Comparison of ENCODE assay signal across 21 mouse cellular contexts in the genomic region with DNA sequence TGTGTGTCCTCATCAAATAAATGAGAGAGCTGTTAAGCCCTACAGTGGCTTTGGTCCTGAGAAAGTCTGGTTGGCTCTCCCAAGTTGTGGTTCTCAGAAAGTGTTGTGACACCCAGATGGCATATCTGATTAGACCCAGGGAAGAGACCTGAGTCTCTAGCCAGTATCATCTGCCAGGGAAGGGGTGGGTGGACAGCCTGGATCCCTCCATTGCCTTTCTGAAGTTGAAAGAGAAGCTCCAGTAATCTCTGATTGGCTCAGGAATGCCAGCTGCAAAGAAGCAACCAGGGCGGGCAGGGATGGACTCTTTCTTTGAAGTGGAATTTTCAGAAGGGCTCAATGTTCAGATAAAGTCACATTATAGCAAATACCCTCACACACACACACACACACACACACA.
A peak's percentile ranks its signal among the peaks of the same experiment; 100 is the strongest.
DNase-seq lines count a peak whose midpoint lies in the region; ATAC-seq lines count a peak whose summit lies in the region.
"Had no signal": no experiment of that assay in that cellular context is flagged by ENCODE, and none has a peak within 500 bp of the region (broad histone marks: within the 10 kb centered on the region; RNA-seq: fewer than 3 reads in every experiment).

No protein-coding gene starts in this region.

- H3K4me2 ChIP-seq in forebrain, embryonic 11.5 days (ENCODE audit: low read depth, low read length, severe bottlenecking): no peak overlapping the region
- H3K4me2 ChIP-seq in forebrain, embryonic 15.5 days (replicated peaks): no peak overlapping the region
- H3K4me2 ChIP-seq in heart, embryonic 13.5 days: peak overlapping the region; percentile 33
- no peak overlapping the region for H3K4me2 ChIP-seq in midbrain, embryonic 11.5 days
- H3K4me2 ChIP-seq: limb, embryonic 13.5 days; liver, embryonic 13.5 days; stomach, embryonic 15.5 days had no signal

- H3K27me3 ChIP-seq in forebrain, embryonic 11.5 days (ENCODE audit: control insufficient read depth, insufficient read depth, low read length): no peaks in the 10 kb centered on the region
- H3K27me3 ChIP-seq in forebrain, embryonic 15.5 days: no peaks in the 10 kb centered on the region
- no peaks in the 10 kb centered on the region for H3K27me3 ChIP-seq in heart, embryonic 13.5 days (replicated peaks)
- H3K27me3 ChIP-seq in midbrain, embryonic 10.5 days (ENCODE audit: low read depth, poor library complexity, severe bottlenecking): peaks cover 18% of the 10 kb centered on the region; the same call in 1 of the 2 replicates
- H3K27me3 ChIP-seq in midbrain, embryonic 11.5 days (ENCODE audit: control insufficient read depth, insufficient read depth, low read length): no peaks in the 10 kb centered on the region
- H3K27me3 ChIP-seq: liver, embryonic 13.5 days; Patski; stomach, embryonic 15.5 days had no signal

- WGBS in forebrain, embryonic 11.5 days: 46% methylated on average over 1 of the region's 1 CpGs
- whole genome bisulfite sequencing in forebrain, embryonic 15.5 days: 50% methylated on average over 1 of the region's 1 CpGs
- 21% methylated on average over 1 of the region's 1 CpGs for WGBS in heart, embryonic 13.5 days
- 40% methylated on average over 1 of the region's 1 CpGs for WGBS in midbrain, embryonic 10.5 days
- 43% methylated on average over 1 of the region's 1 CpGs for WGBS in midbrain, embryonic 11.5 days

- no peak overlapping the region for H3K27ac ChIP-seq in forebrain, embryonic 11.5 days (ENCODE audit: low read depth, low read length)
- no peak overlapping the region for H3K27ac ChIP-seq in forebrain, embryonic 15.5 days (replicated peaks)
- H3K27ac ChIP-seq in heart, embryonic 13.5 days (replicated peaks): peak overlapping the region; percentile 77
- peak overlapping the region; percentile 38; the same call in 1 of the 2 replicates for H3K27ac ChIP-seq in midbrain, embryonic 10.5 days (replicated peaks)
- H3K27ac ChIP-seq in midbrain, embryonic 11.5 days (ENCODE audit: low read depth, low read length): no peak overlapping the region
- H3K27ac ChIP-seq: kidney, postnatal 0 days; limb, embryonic 13.5 days; liver, embryonic 13.5 days; stomach, embryonic 15.5 days had no signal

- H3K9ac ChIP-seq in forebrain, embryonic 11.5 days (ENCODE audit: low read length): no peak overlapping the region
- no peak overlapping the region for H3K9ac ChIP-seq in forebrain, embryonic 15.5 days (replicated peaks)
- no peak overlapping the region for H3K9ac ChIP-seq in heart, embryonic 13.5 days
- no peak overlapping the region for H3K9ac ChIP-seq in midbrain, embryonic 11.5 days (ENCODE audit: low read length)
- H3K9ac ChIP-seq: limb, embryonic 13.5 days; liver, embryonic 13.5 days; lung, embryonic 14.5 days; stomach, embryonic 15.5 days had no signal

- no peaks in the 10 kb centered on the region for H3K9me3 ChIP-seq in forebrain, embryonic 11.5 days (ENCODE audit: control insufficient read depth, low read length)
- no peaks in the 10 kb centered on the region for H3K9me3 ChIP-seq in forebrain, embryonic 15.5 days
- no peaks in the 10 kb centered on the region for H3K9me3 ChIP-seq in heart, embryonic 13.5 days
- H3K9me3 ChIP-seq in midbrain, embryonic 10.5 days (replicated peaks): no peaks in the 10 kb centered on the region
- no peaks in the 10 kb centered on the region for H3K9me3 ChIP-seq in midbrain, embryonic 11.5 days (ENCODE audit: control insufficient read depth, low read length)
- H3K9me3 ChIP-seq: limb, embryonic 13.5 days; liver, embryonic 13.5 days; stomach, embryonic 15.5 days had no signal

- DNase-seq in forebrain, embryonic 11.5 days (ENCODE audit: low spot score): no peak
- no peak for DNase-seq in heart, postnatal 25 days (ENCODE audit: low spot score)
- no peak for DNase-seq in midbrain, embryonic 10.5 days (ENCODE audit: low spot score)
- no peak for DNase-seq in midbrain, embryonic 11.5 days (ENCODE audit: low spot score, missing footprints)
- DNase-seq in adrenal gland, postnatal 25 days: no peak
- DNase-seq in embryo, embryonic 10.5 days (ENCODE audit: low spot score): no peak
- DNase-seq: adrenal gland, adult 8-10 months; cerebellum, postnatal 10 days; kidney, adult 11 months; layer of hippocampus, postnatal 36 days; liver, embryonic 13.5 days; lung, postnatal 4 days; thymus, adult 18-20 months had no signal

- no peak overlapping the region for H3K4me3 ChIP-seq in forebrain, embryonic 11.5 days (ENCODE audit: low read depth, low read length)
- H3K4me3 ChIP-seq in forebrain, embryonic 15.5 days: no peak overlapping the region
- H3K4me3 ChIP-seq in heart, embryonic 13.5 days: no peak overlapping the region
- H3K4me3 ChIP-seq in midbrain, embryonic 10.5 days: no peak overlapping the region
- H3K4me3 ChIP-seq in midbrain, embryonic 11.5 days (ENCODE audit: low read depth, low read length): no peak overlapping the region
- H3K4me3 ChIP-seq: limb, embryonic 13.5 days; liver, embryonic 13.5 days; stomach, embryonic 15.5 days had no signal

- intact Hi-C loops in heart, postnatal 25 days (cut with DNase I): no loop called here

- peaks cover 8% of the 10 kb centered on the region for H3K4me1 ChIP-seq in forebrain, embryonic 11.5 days (replicated peaks; ENCODE audit: control insufficient read depth, insufficient read depth, low read length)
- peaks cover 12% of the 10 kb centered on the region for H3K4me1 ChIP-seq in forebrain, embryonic 15.5 days
- H3K4me1 ChIP-seq in heart, embryonic 13.5 days: peaks cover 68% of the 10 kb centered on the region
- H3K4me1 ChIP-seq in midbrain, embryonic 10.5 days: peaks cover 32% of the 10 kb centered on the region
- H3K4me1 ChIP-seq in midbrain, embryonic 11.5 days (ENCODE audit: control insufficient read depth, insufficient read depth, low read length): peaks cover 11% of the 10 kb centered on the region
- H3K4me1 ChIP-seq: liver, embryonic 13.5 days had no signal

- 0 out of 2 replicates have a peak, but pooled peaks have one; percentile 30 for ATAC-seq in forebrain, embryonic 11.5 days (replicated peaks; ENCODE audit: low FRiP score)
- no peak for ATAC-seq in forebrain, embryonic 15.5 days (replicated peaks)
- ATAC-seq in heart, embryonic 13.5 days (ENCODE audit: extremely low read depth, insufficient number of reproducible peaks, low FRiP score, low TSS enrichment): no peak
- no peak for ATAC-seq in midbrain, embryonic 11.5 days (ENCODE audit: low FRiP score)
- ATAC-seq: CD4-positive, CD25-positive, alpha-beta regulatory T cell, adult 4 months; Patski had no signal

- no peaks in the 10 kb centered on the region for H3K36me3 ChIP-seq in forebrain, embryonic 11.5 days (ENCODE audit: control insufficient read depth, insufficient read depth, low read length)
- no peaks in the 10 kb centered on the region for H3K36me3 ChIP-seq in forebrain, embryonic 15.5 days
- H3K36me3 ChIP-seq in heart, embryonic 13.5 days: no peaks in the 10 kb centered on the region
- H3K36me3 ChIP-seq in midbrain, embryonic 10.5 days: no peaks in the 10 kb centered on the region
- no peaks in the 10 kb centered on the region for H3K36me3 ChIP-seq in midbrain, embryonic 11.5 days (ENCODE audit: control insufficient read depth, insufficient read depth, low read length)
- H3K36me3 ChIP-seq: limb, embryonic 13.5 days; liver, embryonic 13.5 days; stomach, embryonic 15.5 days had no signal

Comparison
In these comparisons a context has a peak if more than half of its experiments do, and no peak if none do; other contexts are left out.
1. H3K27ac ChIP-seq: peak in heart, embryonic 13.5 days (single experiment) and midbrain, embryonic 10.5 days (single experiment); none in forebrain, embryonic 11.5 days (single experiment), forebrain, embryonic 15.5 days (single experiment) and midbrain, embryonic 11.5 days (single experiment).